Mouse (Mus musculus): ENCODE measurements around the gene Ankrd36.
A peak's percentile ranks its signal among the peaks of the same experiment; 100 is the strongest.
"Not testable (repeated sequence)": the region's sequence is repeated elsewhere in the genome, so short reads cannot be mapped to it uniquely, and the experiment has no call there.

Ankrd36 gene

DNA sequence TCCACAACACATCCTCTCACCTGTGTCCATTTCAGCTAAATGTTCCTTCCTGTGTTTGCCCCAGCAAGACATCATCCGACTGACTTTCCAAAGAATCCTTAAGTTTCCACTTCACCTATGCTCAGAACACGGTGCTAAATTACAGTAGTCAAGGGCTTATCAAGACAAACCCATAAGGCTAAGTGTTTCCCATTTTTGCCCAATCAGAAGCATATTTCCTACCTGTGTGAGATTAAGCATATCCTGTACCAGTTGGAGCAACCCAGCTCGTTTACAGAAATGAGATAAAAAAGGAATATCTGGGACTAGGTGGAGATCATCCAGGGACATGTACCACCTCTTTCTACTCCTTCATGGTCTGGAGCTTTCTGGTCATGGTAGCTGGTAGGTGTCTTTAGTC, 22.8 kb upstream of the Ankrd36 start:
- DNase-seq: no peak

DNA sequence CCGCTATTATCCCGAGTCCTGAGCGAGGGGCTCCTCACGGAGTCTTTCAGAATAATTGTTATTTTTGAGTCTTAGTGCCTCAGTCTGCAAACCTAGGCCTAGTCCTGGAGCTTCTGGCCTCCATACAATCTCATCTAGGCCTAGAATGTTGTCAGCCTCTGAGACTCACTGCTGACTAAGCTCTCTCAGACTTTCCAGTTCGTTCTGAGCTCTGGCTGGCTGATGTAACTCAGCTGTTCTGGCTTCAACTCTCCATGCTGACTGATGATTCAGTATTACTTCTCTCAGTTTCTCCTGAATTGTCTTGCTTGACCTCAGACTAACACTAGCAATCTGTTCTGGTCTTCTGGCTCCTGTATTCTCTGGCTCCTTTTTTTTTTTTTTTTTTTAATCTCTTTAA, 18.1 kb upstream of the Ankrd36 start:
- no peak for DNase-seq

- no peak for DNase-seq
Measured at GRCm38 (mm10) chr11:5551931-5552330, 17.6 kb upstream of the Ankrd36 start.

DNA sequence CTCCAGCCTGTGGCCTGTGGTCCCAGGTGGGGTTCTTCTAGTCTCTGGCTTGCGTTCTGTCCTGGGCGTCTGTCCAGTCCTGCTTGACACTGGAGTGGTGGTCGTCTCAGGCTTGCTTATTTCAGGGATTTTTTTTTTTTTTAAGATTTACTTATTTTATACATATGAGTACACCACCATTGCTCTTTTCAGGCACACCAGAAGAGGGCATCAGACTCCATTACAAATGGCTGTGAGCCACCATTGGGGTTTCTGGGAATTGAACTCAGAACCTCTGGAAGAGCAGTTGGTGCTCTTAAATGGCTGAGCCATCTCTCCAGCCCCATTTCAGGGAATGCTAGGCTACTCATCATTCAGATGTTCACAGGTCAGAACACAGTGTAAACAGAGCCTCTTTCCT, 9.2 kb upstream of the Ankrd36 start:
- DNase-seq: no peak

DNA sequence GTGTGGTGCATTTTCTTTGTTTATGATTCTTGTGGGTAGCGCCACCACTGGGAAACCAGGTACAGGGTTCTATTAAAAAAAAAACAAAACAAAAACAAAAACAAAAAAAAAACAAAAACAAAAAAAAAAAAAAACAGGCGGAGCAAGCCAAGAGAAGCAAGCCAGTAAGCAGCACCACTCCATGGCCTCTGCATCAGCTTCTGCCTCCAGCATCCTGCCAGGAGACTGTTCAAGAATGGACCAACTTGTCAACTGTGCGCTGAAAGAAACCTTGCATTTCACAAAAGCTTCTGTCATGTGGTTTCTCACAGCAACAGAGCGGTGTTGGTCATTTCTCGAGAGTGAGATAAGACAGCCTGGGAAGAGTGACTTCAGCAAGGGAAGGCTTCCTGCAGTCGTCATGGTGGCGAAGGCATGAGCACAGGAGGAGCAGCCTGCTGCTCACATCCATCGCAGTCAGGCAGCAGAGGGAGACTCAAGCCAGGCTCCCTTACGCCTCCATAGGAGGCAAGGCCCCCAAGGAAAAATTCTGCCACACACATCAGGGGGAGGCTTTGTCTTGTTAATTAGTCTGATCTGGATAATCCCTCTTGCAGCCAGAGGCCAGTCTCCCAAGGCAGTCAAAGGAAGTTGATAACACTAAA, 6.7 kb upstream of the Ankrd36 start:
- no peak for DNase-seq

GRCm38 (mm10) chr11:5563898-5564297, 5.6 kb upstream of the Ankrd36 start:
- DNase-seq: no peak

GRCm38 (mm10) chr11:5565596-5565995, 3.9 kb upstream of the Ankrd36 start:
- DNase-seq: no peak

GRCm38 (mm10) chr11:5566506-5566905, 3.0 kb upstream of the Ankrd36 start:
- DNase-seq: no peak

DNA sequence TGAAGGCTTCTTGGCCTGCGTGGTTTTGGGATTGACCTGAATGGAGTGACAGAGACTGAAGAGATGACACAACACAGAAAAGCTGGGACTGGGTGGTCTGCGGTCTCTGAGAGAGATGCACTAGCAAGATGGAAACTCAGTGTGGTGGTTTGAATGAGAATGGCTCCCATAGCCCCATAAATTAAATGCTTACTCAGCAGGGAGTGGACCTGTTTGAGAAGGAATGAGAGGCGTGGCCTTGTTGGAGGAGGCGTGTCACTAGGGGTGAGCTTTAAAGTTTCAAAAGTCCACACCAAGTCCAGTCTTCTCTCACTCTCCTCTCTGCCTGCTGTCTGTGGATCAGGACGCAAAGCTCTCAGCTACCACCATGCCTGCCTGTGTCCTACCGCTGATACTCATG, 1.8 kb upstream of the Ankrd36 start:
- no peak for DNase-seq

GRCm38 (mm10) chr11:5568082-5568481, 1.4 kb upstream of the Ankrd36 start:
- DNase-seq: no peak

GRCm38 (mm10) chr11:5571856-5572255, 2.4 kb downstream of the Ankrd36 start:
- DNase-seq: no peak

GRCm38 (mm10) chr11:5573821-5574220, 4.3 kb downstream of the Ankrd36 start:
- DNase-seq: no peak

DNA sequence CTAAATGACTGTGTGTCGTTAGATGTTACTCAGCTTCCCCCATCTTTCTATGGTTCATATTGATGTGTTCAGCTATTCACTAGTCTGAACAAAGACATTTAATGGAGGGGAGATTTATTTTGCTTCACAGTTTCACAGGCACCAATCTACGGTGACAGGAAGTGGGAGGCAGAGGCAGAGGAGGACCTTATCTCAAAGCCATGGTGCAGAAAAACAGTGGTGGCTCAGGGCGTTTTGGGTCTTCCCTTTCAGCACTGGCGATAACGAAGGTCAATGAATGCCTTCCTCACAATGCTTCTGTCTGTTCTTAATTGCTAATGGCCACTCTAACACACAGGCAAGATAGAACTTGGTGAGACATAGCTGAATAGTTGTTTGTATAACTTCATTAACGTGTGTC, 5.6 kb downstream of the Ankrd36 start:
- no peak for DNase-seq

DNA sequence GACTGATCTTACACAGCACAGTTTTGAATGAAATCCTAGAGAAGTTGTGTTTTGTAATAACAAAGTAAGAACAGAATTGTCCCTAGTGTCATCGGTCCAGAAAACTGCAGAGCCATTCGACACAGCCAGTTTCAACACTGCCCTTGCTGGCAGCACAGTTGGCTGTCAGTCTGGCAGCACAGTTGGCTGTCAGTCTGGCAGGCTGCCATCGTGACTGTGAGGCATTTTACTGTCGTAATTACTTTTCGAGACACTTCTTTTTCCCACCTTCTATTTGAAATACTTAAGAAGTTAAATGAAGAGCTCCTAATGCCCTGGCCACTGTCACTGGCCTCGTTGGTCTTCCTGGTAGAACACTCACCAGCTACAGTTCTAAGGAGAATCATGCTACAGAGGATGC, 22.9 kb downstream of the Ankrd36 start:
- peak; percentile 6 to 56 for DNase-seq

DNA sequence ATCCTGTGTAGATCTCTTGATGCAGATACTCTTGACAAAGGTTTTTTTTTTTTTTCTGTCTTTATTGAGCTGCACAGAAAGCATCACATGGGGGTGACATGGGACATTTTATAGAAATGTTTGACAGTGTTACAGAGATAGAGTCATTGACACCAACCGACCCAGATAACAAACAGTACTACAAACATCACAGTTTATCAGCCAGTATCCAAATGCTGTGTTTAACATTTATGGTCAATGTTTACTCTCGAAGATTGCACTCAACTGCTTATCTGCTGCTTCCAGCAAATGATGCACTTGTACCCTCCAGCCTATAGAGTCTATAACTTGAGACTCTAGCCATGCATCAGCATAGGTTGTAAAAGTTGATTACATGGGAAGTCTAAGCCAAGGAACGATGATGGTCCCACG, 25.9 kb downstream of the Ankrd36 start:
- no peak for DNase-seq

DNA sequence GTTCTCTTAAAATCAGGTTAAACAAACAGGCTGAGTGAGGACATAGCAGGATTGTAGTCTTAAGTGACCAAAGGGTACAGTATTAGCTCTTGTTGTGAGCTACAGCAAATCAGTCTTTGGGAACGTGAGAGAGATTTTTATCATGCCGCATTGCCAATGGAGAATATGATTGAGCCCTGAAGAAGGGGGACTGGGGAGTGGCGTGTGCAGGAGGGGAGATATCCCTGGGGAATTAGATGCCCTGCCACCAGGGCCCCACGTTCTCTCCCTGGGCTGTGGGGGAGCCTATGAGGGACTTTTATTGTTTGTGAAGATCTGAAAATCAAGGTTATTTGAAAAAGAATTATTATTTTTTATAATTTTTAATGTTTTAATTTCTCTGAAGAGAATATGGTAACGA, 26.3 kb downstream of the Ankrd36 start:
- DNase-seq: no peak

DNA sequence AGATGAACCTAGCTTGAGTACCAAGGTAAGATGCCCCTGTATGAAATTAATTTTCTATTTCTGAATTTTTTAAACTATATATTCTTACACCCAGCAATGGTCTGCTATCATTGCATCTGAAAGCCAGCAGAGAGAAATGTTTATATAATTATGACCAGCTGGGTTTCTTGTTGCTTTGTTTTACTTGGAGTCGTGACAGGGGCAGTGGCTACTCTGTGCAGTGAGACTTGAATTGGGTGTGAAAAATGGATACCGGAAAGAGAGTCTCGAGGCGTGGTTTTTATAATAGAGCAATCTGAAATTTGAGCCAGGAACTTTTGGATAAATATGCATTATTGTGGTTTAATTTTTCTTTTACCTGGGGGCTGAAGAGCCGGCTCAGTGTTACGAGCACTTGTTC, 27.3 kb downstream of the Ankrd36 start:
- DNase-seq: peak in 1 of 2 experiments; percentile 14

DNA sequence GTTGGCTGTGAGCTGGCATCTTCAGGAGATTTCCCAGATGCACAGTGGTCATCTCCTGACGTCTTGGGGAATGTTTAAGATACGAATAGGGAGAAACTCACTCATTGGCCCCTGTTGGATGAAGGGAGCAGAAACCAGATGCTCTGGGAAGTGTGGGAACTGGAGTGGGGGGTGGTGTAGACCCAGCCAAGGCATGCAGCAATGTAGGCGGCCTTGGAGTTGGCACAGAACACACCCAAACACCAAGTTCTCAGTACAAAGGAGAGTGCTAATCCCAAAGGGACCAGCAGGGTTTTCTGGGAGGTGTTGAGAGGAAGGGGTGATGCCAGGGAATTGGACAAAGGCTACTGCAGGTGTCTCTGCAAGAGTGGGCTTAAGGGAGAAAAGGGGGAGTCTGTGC, 35.9 kb downstream of the Ankrd36 start:
- no peak for DNase-seq

DNA sequence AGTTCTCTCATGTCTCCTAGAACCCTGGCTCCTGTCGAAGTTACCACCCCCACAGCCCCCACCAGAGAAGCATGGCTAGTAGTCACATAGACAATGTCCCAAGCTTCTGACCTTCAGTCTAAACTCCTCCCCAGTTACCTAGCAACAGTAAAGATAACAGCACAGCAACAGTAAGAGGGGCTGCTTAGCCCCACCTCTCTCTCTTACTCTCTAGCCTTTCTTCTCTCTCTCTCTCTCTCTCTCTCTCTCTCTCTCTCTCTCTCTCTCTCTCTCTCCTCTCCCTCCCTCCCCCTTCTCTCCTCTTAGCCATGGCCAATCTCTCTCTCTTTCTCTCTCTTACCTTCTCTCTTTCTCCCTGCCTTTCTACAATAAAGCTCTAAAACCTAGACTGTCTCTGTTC, 42.4 kb downstream of the Ankrd36 start:
- not testable (repeated sequence) for DNase-seq

DNA sequence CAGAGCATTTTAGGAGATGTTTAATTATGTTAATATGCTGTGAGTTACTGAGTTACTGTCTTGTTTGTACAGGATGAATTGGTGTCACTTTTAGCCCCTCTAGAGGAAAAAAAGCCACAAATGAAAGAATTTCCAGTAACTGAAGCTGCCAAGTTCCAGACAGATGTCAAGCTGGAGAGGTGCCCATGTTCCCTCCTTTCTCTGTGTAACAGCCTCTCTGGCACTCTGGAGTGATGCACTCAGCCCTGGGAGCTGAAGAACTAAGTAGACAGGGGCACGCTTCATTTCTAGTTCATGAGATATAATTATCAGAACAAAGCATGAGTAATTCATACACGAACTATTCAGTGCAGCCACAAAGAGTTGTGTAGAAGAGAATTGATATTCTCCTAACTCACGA, 45.0 kb downstream of the Ankrd36 start:
- DNase-seq: no peak

GRCm38 (mm10) chr11:5625101-5625500, 55.6 kb downstream of the Ankrd36 start:
- no peak for DNase-seq

DNA sequence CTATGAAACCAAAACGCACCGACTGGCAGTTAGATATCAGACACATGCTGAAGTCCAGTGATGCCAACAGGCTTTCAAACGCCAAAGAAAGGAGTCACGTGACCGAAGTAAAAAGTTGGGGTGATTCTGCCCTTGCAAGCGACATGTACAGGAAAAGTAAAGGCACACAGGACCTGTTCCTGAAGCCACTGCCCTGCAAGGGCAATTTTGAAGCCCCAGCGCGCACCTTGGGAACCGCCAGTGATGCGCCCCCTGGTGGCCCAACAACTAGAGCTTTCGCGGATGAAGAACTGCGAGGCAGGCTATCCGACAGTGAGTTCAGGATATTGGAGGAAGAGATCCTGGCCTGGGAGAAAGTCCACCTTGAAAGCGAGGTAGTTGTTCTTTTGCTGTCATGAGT, 59.5 kb downstream of the Ankrd36 start:
- DNase-seq: peak; percentile 82 to 95

- DNase-seq: no peak
Measured at GRCm38 (mm10) chr11:5643085-5643484, 73.6 kb downstream of the Ankrd36 start.

GRCm38 (mm10) chr11:5650321-5650720, 80.8 kb downstream of the Ankrd36 start:
- DNase-seq: peak; percentile 4 to 33

DNA sequence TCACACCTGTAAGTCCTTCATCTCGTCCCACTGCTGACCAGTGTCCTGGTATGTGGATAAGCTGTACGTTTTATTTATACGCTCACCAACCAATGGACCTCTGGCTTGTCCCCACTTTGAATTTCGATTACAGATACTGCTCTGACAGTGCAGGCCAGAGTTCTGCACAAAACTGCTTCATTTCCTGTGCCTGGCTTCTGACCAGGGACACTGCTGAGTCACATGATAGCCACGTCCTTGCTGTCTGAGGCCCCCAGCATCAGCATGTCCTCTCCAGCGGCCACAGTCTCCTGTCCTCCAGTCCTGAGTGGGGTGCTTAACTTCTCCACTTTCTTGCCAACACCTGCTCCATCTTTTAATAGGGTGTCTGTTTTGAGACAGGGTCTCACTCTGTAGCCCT, 113.1 kb downstream of the Ankrd36 start:
- no peak for DNase-seq

DNA sequence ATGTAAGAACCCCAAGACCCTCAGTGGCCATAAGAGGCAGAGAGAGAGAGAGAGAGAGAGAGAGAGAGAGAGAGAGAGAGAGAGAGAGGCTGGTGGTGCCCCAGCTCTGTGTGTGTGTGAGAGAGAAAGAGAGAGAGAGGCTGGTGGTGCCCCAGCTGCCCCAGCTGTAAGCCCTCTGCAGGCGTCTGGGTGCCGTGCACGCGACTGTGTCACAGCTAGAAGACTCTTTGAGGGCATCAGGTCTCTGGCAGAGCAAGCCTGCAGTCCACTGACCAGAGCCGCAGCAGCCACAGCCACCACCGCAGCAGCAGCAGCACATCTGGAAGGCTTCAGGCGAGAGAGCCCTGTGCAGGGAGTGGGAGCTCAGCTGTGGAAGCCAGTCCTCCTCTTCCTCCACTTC, 114.8 kb downstream of the Ankrd36 start:
- DNase-seq: no peak
